Mouse (Mus musculus) lung, adult 2 months (tissue): ENCODE measurements around the gene Sppl3. TPM values are rescaled to one million over a fixed set of nuclear protein-coding genes. Genes with fewer than 3 reads are reported as not detected.

Source experiments
- DNase-seq: peaks from one replicate; pipeline ENCODE4 v3.0.0; 2022
- H3K4me1 ChIP-seq: fragments of 200-500 bp; 2 replicates; pipeline ENCODE4 v1.6.1; 2011; ENCODE audit warnings: low read length; ENCODE audit not compliant: control insufficient read depth, insufficient read depth
- H3K4me3 ChIP-seq: fragments of 200-500 bp; replicated peaks from 2 replicates; pipeline ENCODE3; 2011; ENCODE audit warnings: low read depth, mild to moderate bottlenecking, control low read depth, low read length; ENCODE audit errors: extremely low read depth
- CTCF ChIP-seq: fragments of 200-500 bp; IDR thresholded peaks from 2 replicates; pipeline ENCODE4 v1.5.1; 2011; ENCODE audit warnings: mild to moderate bottlenecking, low read length, control low read depth; ENCODE audit not compliant: insufficient read depth
- POLR2A ChIP-seq: fragments of 200-500 bp; IDR thresholded peaks from 2 replicates; pipeline ENCODE4 v1.6.1; 2011; ENCODE audit warnings: low read depth, mild to moderate bottlenecking, control low read depth, low read length, borderline replicate concordance; ENCODE audit errors: extremely low read depth
- WGBS: fragments of 180-500 bp; shearing (Covaris S2); methylation state at CpG from one replicate; pipeline ENCODE4 v1.1.7; 2018; 5-methylcytosine and 5-hydroxymethylcytosine counted together
- polyA plus RNA-seq: library from polyadenylated mRNA; depleted of rRNA; stranded (reverse); fragments of >200 nt; gene quantifications from 2 replicates; pipeline ENCODE4 v1.2.3, GENCODE M21; 2012

Gene Sppl3
- polyA plus RNA-seq, 1 experiment = 107 TPM

DNA sequence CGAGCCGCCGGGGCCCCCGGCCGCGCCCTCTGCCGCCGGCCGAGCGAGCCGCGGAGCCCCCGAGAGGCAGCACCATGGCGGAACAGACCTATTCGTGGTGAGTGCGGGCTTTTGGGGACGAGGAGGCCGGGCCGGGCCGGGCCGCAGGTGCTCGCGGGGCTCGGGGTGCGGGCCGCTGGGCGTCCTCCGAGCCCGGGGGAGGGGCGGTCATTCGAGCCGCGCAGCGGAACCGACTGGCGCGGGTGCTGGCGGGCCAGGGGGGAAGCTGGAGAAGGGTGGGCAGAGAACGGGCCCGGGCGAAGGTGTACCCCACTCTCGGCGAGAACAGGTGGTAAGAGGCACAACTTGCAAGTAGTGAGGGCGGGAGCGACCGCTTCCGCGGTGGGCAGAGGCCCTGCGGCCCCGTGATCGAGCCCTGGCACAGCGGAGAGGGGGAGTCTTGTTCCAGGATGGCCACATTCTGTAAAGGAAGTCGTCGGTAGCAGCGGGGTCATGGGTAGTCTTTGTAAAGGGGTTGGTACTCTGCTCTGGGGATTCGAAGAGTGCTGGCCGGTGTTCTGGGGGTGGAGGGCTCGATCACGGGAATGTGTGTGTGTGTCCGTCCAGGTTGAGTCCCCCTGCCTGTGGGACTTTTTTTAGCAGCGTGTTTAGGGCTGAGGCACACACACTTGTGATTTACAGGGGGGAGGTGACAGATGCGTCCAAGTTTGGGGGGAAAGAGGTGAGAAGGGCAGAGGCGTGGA lies 753 bp downstream of the Sppl3 start:
- WGBS = 1% methylated on average over 63 of the region's 63 CpGs
- DNase-seq = peak; percentile 71
- peak overlapping the region; percentile 96 for H3K4me3 ChIP-seq
- H3K4me1 ChIP-seq = peaks cover 26% of the 10 kb centered on the region
- TF ChIP-seq CTCF (0 out of 2 replicates have a peak, but pooled peaks have one; percentile 9), POLR2A (no peak)

GRCm38 (mm10) chr5:115013436-115013835 lies 2.5 kb downstream of the Sppl3 start:
- Histone ChIP-seq H3K4me3 (peak overlapping the region; percentile 7), H3K4me1 (peaks cover 30% of the 10 kb centered on the region)
- DNase-seq = no peak
- WGBS = 44% methylated on average over 3 of the region's 3 CpGs
- no peak for TF ChIP-seq POLR2A
- TF ChIP-seq CTCF = no peak

DNA sequence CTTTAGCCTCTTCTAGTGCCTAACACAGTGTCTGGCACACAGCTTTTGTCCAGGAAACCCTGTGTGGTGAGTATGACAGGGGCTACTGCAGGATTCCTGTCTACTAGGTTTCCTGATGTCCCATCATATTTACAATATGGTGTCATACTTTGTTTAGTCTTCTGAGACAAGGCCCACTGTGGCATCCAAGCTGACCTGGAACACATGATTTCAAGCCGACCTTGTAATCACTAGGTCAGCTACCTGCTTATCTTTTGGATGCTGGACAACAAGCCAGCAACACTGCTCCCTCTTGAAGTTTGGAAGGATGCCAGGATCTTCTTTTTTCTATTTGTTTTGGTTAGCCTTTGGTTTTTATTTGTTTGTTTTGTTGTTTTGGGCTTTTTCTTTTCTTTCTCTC lies 3.6 kb downstream of the Sppl3 start:
- Histone ChIP-seq H3K4me1 (peaks cover 35% of the 10 kb centered on the region), H3K4me3 (no peak overlapping the region)
- TF ChIP-seq POLR2A (no peak), CTCF (no peak)
- WGBS = 14% methylated on average over 1 of the region's 1 CpGs
- no peak for DNase-seq

- TF ChIP-seq POLR2A = no peak
- TF ChIP-seq CTCF = no peak
- Histone ChIP-seq H3K4me3 (no peak overlapping the region), H3K4me1 (peaks cover 35% of the 10 kb centered on the region)
- no peak for DNase-seq
- WGBS = 17% methylated on average over 4 of the region's 4 CpGs
Measured at GRCm38 (mm10) chr5:115015121-115015520, 4.2 kb downstream of the Sppl3 start.

GRCm38 (mm10) chr5:115018270-115018669 lies 7.3 kb downstream of the Sppl3 start:
- no peak for DNase-seq
- no peak overlapping the region for H3K4me3 ChIP-seq
- H3K4me1 ChIP-seq = peaks cover 26% of the 10 kb centered on the region
- TF ChIP-seq POLR2A (no peak), CTCF (no peak)
- 5% methylated on average over 2 of the region's 2 CpGs for WGBS

DNA sequence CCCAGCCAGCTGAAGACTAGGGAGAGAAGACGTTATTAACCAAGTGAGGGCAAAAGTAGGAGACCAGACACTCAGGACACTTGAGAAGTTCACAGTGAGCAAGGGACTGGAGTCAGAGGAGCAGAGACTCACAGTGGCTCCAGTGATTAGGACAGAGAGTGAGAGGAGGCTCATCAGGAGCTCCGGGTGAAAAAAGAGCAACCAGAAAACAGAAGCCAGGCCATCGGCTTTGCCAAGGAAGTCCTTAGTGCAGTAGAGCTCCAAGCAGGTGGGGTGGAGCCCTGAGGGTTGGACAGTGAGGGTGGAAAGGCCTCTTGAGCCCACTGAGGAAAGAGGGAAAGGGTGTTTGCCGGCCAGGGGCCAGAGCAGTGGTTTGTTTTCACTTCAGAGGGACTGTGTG lies 7.9 kb downstream of the Sppl3 start:
- TF ChIP-seq CTCF (no peak), POLR2A (no peak)
- peak; percentile 29 for DNase-seq
- WGBS = 6% methylated on average over 4 of the region's 4 CpGs
- peaks cover 23% of the 10 kb centered on the region for H3K4me1 ChIP-seq
- H3K4me3 ChIP-seq = no peak overlapping the region

GRCm38 (mm10) chr5:115022021-115022420 lies 11.1 kb downstream of the Sppl3 start:
- Histone ChIP-seq H3K4me3 (no peak overlapping the region), H3K4me1 (peaks cover 15% of the 10 kb centered on the region)
- no peak for TF ChIP-seq POLR2A
- no peak for TF ChIP-seq CTCF
- DNase-seq = no peak
- WGBS = 49% methylated on average over 7 of the region's 7 CpGs

GRCm38 (mm10) chr5:115026170-115026569 lies 15.2 kb downstream of the Sppl3 start:
- H3K4me1 ChIP-seq = peaks cover 23% of the 10 kb centered on the region
- WGBS = 68% methylated on average over 4 of the region's 4 CpGs
- H3K4me3 ChIP-seq = no peak overlapping the region
- DNase-seq = no peak
- TF ChIP-seq POLR2A = no peak
- TF ChIP-seq CTCF = no peak

- Histone ChIP-seq H3K4me1 (peaks cover 28% of the 10 kb centered on the region), H3K4me3 (no peak overlapping the region)
- TF ChIP-seq POLR2A (no peak), CTCF (no peak)
- DNase-seq = no peak
- WGBS = 45% methylated on average over 3 of the region's 3 CpGs
Measured at GRCm38 (mm10) chr5:115027109-115027508, 16.2 kb downstream of the Sppl3 start.

GRCm38 (mm10) chr5:115028920-115029319 lies 18.0 kb downstream of the Sppl3 start:
- no peak for DNase-seq
- no peak overlapping the region for H3K4me3 ChIP-seq
- TF ChIP-seq POLR2A = no peak
- TF ChIP-seq CTCF = no peak
- WGBS = 64% methylated on average over 4 of the region's 4 CpGs
- peaks cover 34% of the 10 kb centered on the region for H3K4me1 ChIP-seq
